Mouse (Mus musculus): ENCODE measurements around the gene Secisbp2. TPM values are rescaled to one million over a fixed set of nuclear protein-coding genes. Genes with fewer than 3 reads are reported as not detected.
"Not testable (repeated sequence)": the region's sequence is repeated elsewhere in the genome, so short reads cannot be mapped to it uniquely, and the experiment has no call there.

Secisbp2 gene
- polyA plus RNA-seq, 1 experiment from 2014 or later = 27.8 TPM

- Histone ChIP-seq H3K36me3 (peaks cover 18% of the 10 kb centered on the region), H3K27ac (peak overlapping the region; percentile 97; the same call in 1 of the 2 replicates), H3K4me1 (peaks cover 37% of the 10 kb centered on the region), H3K9me3 (replicated peaks) (no peaks in the 10 kb centered on the region), H3K4me3 (peak overlapping the region; percentile 97), H3K27me3 (ENCODE audit: low read depth, poor library complexity, severe bottlenecking) (no peaks in the 10 kb centered on the region)
- DNase-seq (ENCODE audit: low spot score) = no peak
- WGBS = 24% methylated on average over 3 of the region's 3 CpGs
Measured at GRCm38 (mm10) chr13:51646362-51647027, 5.0 kb upstream of the Secisbp2 start.

GRCm38 (mm10) chr13:51647770-51648169 is 3.7 kb upstream of the Secisbp2 start:
- Histone ChIP-seq H3K27me3 (ENCODE audit: low read depth, poor library complexity, severe bottlenecking) (no peaks in the 10 kb centered on the region), H3K4me1 (peaks cover 30% of the 10 kb centered on the region), H3K36me3 (peaks cover 22% of the 10 kb centered on the region), H3K27ac (no peak overlapping the region), H3K9me3 (replicated peaks) (no peaks in the 10 kb centered on the region), H3K4me3 (peak overlapping the region; percentile 97; the same call in 1 of the 2 replicates)
- DNase-seq (ENCODE audit: low spot score) = no peak
- WGBS = 94% methylated on average over 3 of the region's 3 CpGs

- no peak overlapping the region for H3K4me3 ChIP-seq
- H3K4me1 ChIP-seq = peaks cover 30% of the 10 kb centered on the region
- H3K27ac ChIP-seq = no peak overlapping the region
- WGBS = 93% methylated on average over 4 of the region's 4 CpGs
- no peaks in the 10 kb centered on the region for H3K27me3 ChIP-seq (ENCODE audit: low read depth, poor library complexity, severe bottlenecking)
- no peaks in the 10 kb centered on the region for H3K9me3 ChIP-seq (replicated peaks)
- no peak for DNase-seq (ENCODE audit: low spot score)
- H3K36me3 ChIP-seq = peaks cover 27% of the 10 kb centered on the region
Measured at GRCm38 (mm10) chr13:51648237-51648636, 3.3 kb upstream of the Secisbp2 start.

- no peak for DNase-seq (ENCODE audit: low spot score)
- WGBS = 83% methylated on average over 1 of the region's 1 CpGs
- H3K36me3 ChIP-seq = peaks cover 42% of the 10 kb centered on the region
- no peak overlapping the region for H3K27ac ChIP-seq
- H3K4me1 ChIP-seq = peaks cover 26% of the 10 kb centered on the region
- no peaks in the 10 kb centered on the region for H3K27me3 ChIP-seq (ENCODE audit: low read depth, poor library complexity, severe bottlenecking)
- no peak overlapping the region for H3K4me3 ChIP-seq
- no peaks in the 10 kb centered on the region for H3K9me3 ChIP-seq (replicated peaks)
Measured at GRCm38 (mm10) chr13:51649740-51650139, 1.8 kb upstream of the Secisbp2 start.

GRCm38 (mm10) chr13:51653159-51653558 is 1.7 kb downstream of the Secisbp2 start:
- Histone ChIP-seq H3K4me3 (no peak overlapping the region), H3K4me1 (peaks cover 8% of the 10 kb centered on the region), H3K27ac (no peak overlapping the region), H3K27me3 (ENCODE audit: low read depth, poor library complexity, severe bottlenecking) (no peaks in the 10 kb centered on the region), H3K9me3 (replicated peaks) (no peaks in the 10 kb centered on the region), H3K36me3 (peaks cover 76% of the 10 kb centered on the region)
- no peak for DNase-seq (ENCODE audit: low spot score)
- WGBS = 95% methylated on average over 6 of the region's 6 CpGs

- Histone ChIP-seq H3K4me3 (no peak overlapping the region), H3K4me1 (peaks cover 8% of the 10 kb centered on the region), H3K9me3 (replicated peaks) (no peaks in the 10 kb centered on the region), H3K27ac (no peak overlapping the region), H3K27me3 (ENCODE audit: low read depth, poor library complexity, severe bottlenecking) (no peaks in the 10 kb centered on the region), H3K36me3 (peaks cover 84% of the 10 kb centered on the region)
- WGBS = 95% methylated on average over 9 of the region's 9 CpGs
- DNase-seq (ENCODE audit: low spot score) = no peak
Measured at GRCm38 (mm10) chr13:51653961-51654360, 2.5 kb downstream of the Secisbp2 start.

GRCm38 (mm10) chr13:51656516-51657235 is 5.2 kb downstream of the Secisbp2 start:
- no peak for DNase-seq (ENCODE audit: low spot score)
- WGBS = 97% methylated on average over 13 of the region's 13 CpGs
- Histone ChIP-seq H3K36me3 (peaks cover 92% of the 10 kb centered on the region), H3K4me1 (no peaks in the 10 kb centered on the region; the same call in 1 of the 2 replicates), H3K9me3 (replicated peaks) (no peaks in the 10 kb centered on the region), H3K27ac (no peak overlapping the region), H3K4me3 (no peak overlapping the region), H3K27me3 (ENCODE audit: low read depth, poor library complexity, severe bottlenecking) (no peaks in the 10 kb centered on the region)

GRCm38 (mm10) chr13:51658094-51658493 is 6.6 kb downstream of the Secisbp2 start:
- peaks cover 98% of the 10 kb centered on the region for H3K36me3 ChIP-seq
- no peak for DNase-seq (ENCODE audit: low spot score)
- no peaks in the 10 kb centered on the region for H3K9me3 ChIP-seq (replicated peaks)
- no peak overlapping the region for H3K4me3 ChIP-seq
- no peak overlapping the region for H3K27ac ChIP-seq
- no peaks in the 10 kb centered on the region for H3K4me1 ChIP-seq
- WGBS = 99% methylated on average over 3 of the region's 3 CpGs
- no peaks in the 10 kb centered on the region for H3K27me3 ChIP-seq (ENCODE audit: low read depth, poor library complexity, severe bottlenecking)

GRCm38 (mm10) chr13:51659573-51659972 is 8.1 kb downstream of the Secisbp2 start:
- no peaks in the 10 kb centered on the region for H3K4me1 ChIP-seq
- 94% methylated on average over 7 of the region's 7 CpGs for WGBS
- H3K27me3 ChIP-seq (ENCODE audit: low read depth, poor library complexity, severe bottlenecking) = no peaks in the 10 kb centered on the region
- H3K36me3 ChIP-seq = peaks cover 96% of the 10 kb centered on the region
- DNase-seq (ENCODE audit: low spot score) = no peak
- H3K27ac ChIP-seq = no peak overlapping the region
- no peak overlapping the region for H3K4me3 ChIP-seq
- H3K9me3 ChIP-seq (replicated peaks) = no peaks in the 10 kb centered on the region

- DNase-seq (ENCODE audit: low spot score) = no peak
- Histone ChIP-seq H3K27me3 (ENCODE audit: low read depth, poor library complexity, severe bottlenecking) (no peaks in the 10 kb centered on the region), H3K27ac (no peak overlapping the region), H3K9me3 (replicated peaks) (no peaks in the 10 kb centered on the region), H3K4me1 (no peaks in the 10 kb centered on the region), H3K4me3 (no peak overlapping the region), H3K36me3 (peaks cover 96% of the 10 kb centered on the region)
- WGBS = 95% methylated on average over 2 of the region's 2 CpGs
Measured at GRCm38 (mm10) chr13:51663561-51663960, 12.1 kb downstream of the Secisbp2 start.

- not testable (repeated sequence) for DNase-seq (ENCODE audit: low spot score); H3K27me3 ChIP-seq (ENCODE audit: low read depth, poor library complexity, severe bottlenecking); H3K9me3 ChIP-seq (replicated peaks); H3K27ac ChIP-seq; H3K4me1 ChIP-seq; H3K4me3 ChIP-seq
- WGBS = 91% methylated on average over 12 of the region's 12 CpGs
- peaks cover 87% of the 10 kb centered on the region for H3K36me3 ChIP-seq
Measured at GRCm38 (mm10) chr13:51668195-51668594, 16.7 kb downstream of the Secisbp2 start.

GRCm38 (mm10) chr13:51676641-51677040 is 25.1 kb downstream of the Secisbp2 start:
- no peaks in the 10 kb centered on the region for H3K27me3 ChIP-seq (ENCODE audit: low read depth, poor library complexity, severe bottlenecking)
- no peak for DNase-seq (ENCODE audit: low spot score)
- H3K4me1 ChIP-seq = no peaks in the 10 kb centered on the region
- no peak overlapping the region for H3K27ac ChIP-seq
- H3K4me3 ChIP-seq = no peak overlapping the region
- peaks cover 95% of the 10 kb centered on the region for H3K36me3 ChIP-seq
- no peaks in the 10 kb centered on the region for H3K9me3 ChIP-seq (replicated peaks)
- 95% methylated on average over 4 of the region's 4 CpGs for WGBS

- Histone ChIP-seq H3K27ac (no peak overlapping the region), H3K4me1 (no peaks in the 10 kb centered on the region), H3K9me3 (replicated peaks) (no peaks in the 10 kb centered on the region), H3K4me3 (no peak overlapping the region), H3K36me3 (peaks cover 95% of the 10 kb centered on the region), H3K27me3 (ENCODE audit: low read depth, poor library complexity, severe bottlenecking) (no peaks in the 10 kb centered on the region)
- 96% methylated on average over 12 of the region's 12 CpGs for WGBS
- DNase-seq (ENCODE audit: low spot score) = no peak
Measured at GRCm38 (mm10) chr13:51677041-51677440, 25.5 kb downstream of the Secisbp2 start.
